Mouse (Mus musculus) heart, postnatal 36 days (tissue): ENCODE measurements around the gene Plin2. TPM values are rescaled to one million over a fixed set of nuclear protein-coding genes. Genes with fewer than 3 reads are reported as not detected.

Experiments used
- DNase-seq, 2 experiments: peaks; one replicate each; pipeline ENCODE4 v3.0.0; 2021 to 2022
- intact Hi-C: fragments of 180-260 bp; cut with DNase I; formaldehyde crosslinking; loops from one replicate; pipeline ENCODE4 v1.15.1; 2025
- total RNA-seq, 2 experiments: library from RNA; stranded (reverse); gene quantifications; 2 replicates each; pipeline ENCODE4 v1.2.3; 2021

Plin2 gene
- total RNA-seq = 100 to 1,000 TPM; 140 to 163 TPM

GRCm38 (mm10) chr4:86669780-86670201, at the start of gene Plin2:
Plin2 (minus strand) TSS chr4:86670060.
- peak; percentile 83 to 87 for DNase-seq
- intact Hi-C loops = loop anchor here (2.0 to 5.0 kb wide), 2 partner anchors 17 to 78 kb away; partner anchors contain the start of gene Dennd4c

- no peak for DNase-seq
- intact Hi-C loops = no loop called here
Observed at GRCm38 (mm10) chr4:86718878-86719577, 49.2 kb upstream of the Plin2 start.

GRCm38 (mm10) chr4:86717176-86717575, 47.3 kb upstream of the Plin2 start:
- intact Hi-C loops = no loop called here
- no peak for DNase-seq

- no peak for DNase-seq
- intact Hi-C loops = no loop called here
Observed at GRCm38 (mm10) chr4:86715341-86715740, 45.5 kb upstream of the Plin2 start.

- intact Hi-C loops = no loop called here
- no peak for DNase-seq
Observed at GRCm38 (mm10) chr4:86713518-86713917, 43.7 kb upstream of the Plin2 start.

GRCm38 (mm10) chr4:86712751-86713195, 42.9 kb upstream of the Plin2 start:
- intact Hi-C loops = no loop called here
- DNase-seq = peak; percentile 48 to 65

- no peak for DNase-seq
- intact Hi-C loops = no loop called here
Observed at GRCm38 (mm10) chr4:86710666-86711215, 40.9 kb upstream of the Plin2 start.

- DNase-seq = no peak
- intact Hi-C loops = no loop called here
Observed at GRCm38 (mm10) chr4:86710034-86710650, 40.3 kb upstream of the Plin2 start.

GRCm38 (mm10) chr4:86708801-86709200, 38.9 kb upstream of the Plin2 start:
- intact Hi-C loops = no loop called here
- DNase-seq = no peak

- intact Hi-C loops = no loop called here
- DNase-seq = no peak
Observed at GRCm38 (mm10) chr4:86699161-86699865, 29.5 kb upstream of the Plin2 start.

GRCm38 (mm10) chr4:86696890-86697289, 27.0 kb upstream of the Plin2 start:
- no peak for DNase-seq
- intact Hi-C loops = loop anchor here (1.0 to 2.0 kb wide), 3 partner anchors 45 to 122 kb away; partner anchors contain the start of gene Rraga

- peak; percentile 69 to 73 for DNase-seq
Observed at GRCm38 (mm10) chr4:86695081-86695480, 25.2 kb upstream of the Plin2 start.

GRCm38 (mm10) chr4:86692931-86693330, 23.1 kb upstream of the Plin2 start:
- intact Hi-C loops = no loop called here
- no peak for DNase-seq

More at GRCm38 (mm10) chr4:86695081-86695480, 25.2 kb upstream of the Plin2 start:
- intact Hi-C loops = loop anchor here (2.0 kb wide), 1 partner anchor 82 kb away; the partner anchor contains the start of gene Haus6

- intact Hi-C loops = no loop called here
- no peak for DNase-seq
Observed at GRCm38 (mm10) chr4:86691290-86691689, 21.4 kb upstream of the Plin2 start.

- no peak for DNase-seq
- intact Hi-C loops = no loop called here
Observed at GRCm38 (mm10) chr4:86690768-86691167, 20.9 kb upstream of the Plin2 start.

GRCm38 (mm10) chr4:86690194-86690593, 20.3 kb upstream of the Plin2 start:
- DNase-seq = peak in 1 of 2 experiments; percentile 56
- intact Hi-C loops = no loop called here

- intact Hi-C loops = no loop called here
- peak in 1 of 2 experiments; percentile 46 for DNase-seq
Observed at GRCm38 (mm10) chr4:86689056-86689735, 19.3 kb upstream of the Plin2 start.

GRCm38 (mm10) chr4:86686564-86686963, 16.7 kb upstream of the Plin2 start:
- intact Hi-C loops = loop anchor here (2.0 kb wide), 1 partner anchor 16 kb away; the partner anchor contains the start of gene Plin2
- DNase-seq = no peak

- DNase-seq = no peak
- intact Hi-C loops = loop anchor here (2.0 kb wide), 1 partner anchor 15 kb away; the partner anchor contains the start of gene Plin2
Observed at GRCm38 (mm10) chr4:86686009-86686366, 16.1 kb upstream of the Plin2 start.
